Mouse (Mus musculus): Measurements from ENCODE around the gene Zfp433. TPM values are rescaled to one million over a fixed set of nuclear protein-coding genes. Genes with fewer than 3 reads are reported as not detected.
"Not testable (repeated sequence)": the region's sequence is repeated elsewhere in the genome, so short reads cannot be mapped to it uniquely, and the experiment has no call there.

Gene Zfp433
- polyA plus RNA-seq (2014; fragmentation: Nextera tagmentation; extraction: Ambion mirVana), result 19.2 and 20.5 TPM in 2 replicates

GRCm38 (mm10) chr10:81704531-81705301 lies at the start of gene Zfp433:
Zfp433 (plus strand) TSS chr10:81704825.
- H3K4me1 ChIP-seq (replicated peaks; ENCODE audit: control insufficient read depth, insufficient read depth, low read length); H3K4me2 ChIP-seq (replicated peaks); H3K27ac ChIP-seq; H3K4me3 ChIP-seq (replicated peaks; ENCODE audit: low read length); H3K36me3 ChIP-seq (replicated peaks; ENCODE audit: control insufficient read depth, insufficient read depth); DNase-seq (ENCODE audit: low spot score); H3K9me3 ChIP-seq (ENCODE audit: control insufficient read depth, low read length); H3K27me3 ChIP-seq (ENCODE audit: control insufficient read depth, insufficient read depth, low read length); H3K9ac ChIP-seq: not testable (repeated sequence)
- peak; percentile 100 for ATAC-seq (ENCODE audit: low FRiP score)
- whole genome bisulfite sequencing, result no CpG with 5 or more reads among the region's 46 CpGs

DNA sequence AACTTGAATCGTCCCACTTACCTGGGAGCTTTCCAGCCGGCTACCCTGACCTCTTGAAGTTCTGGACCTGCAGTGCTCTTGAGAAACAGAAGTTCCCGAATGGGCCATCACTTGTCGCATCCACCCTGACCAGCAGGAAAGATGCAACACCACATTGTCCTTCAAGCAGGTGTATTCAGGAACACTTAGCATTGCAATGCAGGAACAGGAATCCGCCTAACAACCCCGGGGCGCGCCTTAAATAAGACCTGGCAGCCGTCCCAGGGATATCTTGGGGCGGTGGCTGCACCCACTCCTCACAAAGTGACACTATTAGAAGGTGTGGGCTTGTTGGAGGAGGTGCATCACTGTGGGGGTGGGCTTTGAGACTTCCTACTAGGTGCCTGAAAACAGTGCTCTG lies 49.4 kb upstream of the Zfp433 start:
- Histone ChIP-seq H3K27ac (no peak overlapping the region), H3K4me1 (replicated peaks; ENCODE audit: control insufficient read depth, insufficient read depth, low read length) (peaks cover 2% of the 10 kb centered on the region; the same call in 1 of the 2 replicates), H3K4me2 (replicated peaks) (no peak overlapping the region), H3K9me3 (ENCODE audit: control insufficient read depth, low read length) (peaks cover 71% of the 10 kb centered on the region), H3K36me3 (replicated peaks; ENCODE audit: control insufficient read depth, insufficient read depth) (peaks cover 27% of the 10 kb centered on the region; the same call in 1 of the 2 replicates), H3K4me3 (replicated peaks; ENCODE audit: low read length) (no peak overlapping the region), H3K27me3 (ENCODE audit: control insufficient read depth, insufficient read depth, low read length) (no peaks in the 10 kb centered on the region), H3K9ac (no peak overlapping the region)
- 97% methylated on average over 10 of the region's 10 CpGs for WGBS
- DNase-seq (ENCODE audit: low spot score), result no peak
- ATAC-seq (ENCODE audit: low FRiP score), result no peak

GRCm38 (mm10) chr10:81656174-81656573 lies 48.5 kb upstream of the Zfp433 start:
- no peaks in the 10 kb centered on the region for H3K27me3 ChIP-seq (ENCODE audit: control insufficient read depth, insufficient read depth, low read length)
- no peak for DNase-seq (ENCODE audit: low spot score)
- 94% methylated on average over 2 of the region's 2 CpGs for WGBS
- peaks cover 27% of the 10 kb centered on the region; the same call in 1 of the 2 replicates for H3K36me3 ChIP-seq (replicated peaks; ENCODE audit: control insufficient read depth, insufficient read depth)
- H3K27ac ChIP-seq, result no peak overlapping the region
- ATAC-seq (ENCODE audit: low FRiP score), result no peak
- H3K4me1 ChIP-seq (replicated peaks; ENCODE audit: control insufficient read depth, insufficient read depth, low read length), result no peaks in the 10 kb centered on the region
- no peak overlapping the region for H3K9ac ChIP-seq
- H3K4me3 ChIP-seq (replicated peaks; ENCODE audit: low read length), result no peak overlapping the region
- H3K9me3 ChIP-seq (ENCODE audit: control insufficient read depth, low read length), result peaks cover 70% of the 10 kb centered on the region
- no peak overlapping the region for H3K4me2 ChIP-seq (replicated peaks)

DNA sequence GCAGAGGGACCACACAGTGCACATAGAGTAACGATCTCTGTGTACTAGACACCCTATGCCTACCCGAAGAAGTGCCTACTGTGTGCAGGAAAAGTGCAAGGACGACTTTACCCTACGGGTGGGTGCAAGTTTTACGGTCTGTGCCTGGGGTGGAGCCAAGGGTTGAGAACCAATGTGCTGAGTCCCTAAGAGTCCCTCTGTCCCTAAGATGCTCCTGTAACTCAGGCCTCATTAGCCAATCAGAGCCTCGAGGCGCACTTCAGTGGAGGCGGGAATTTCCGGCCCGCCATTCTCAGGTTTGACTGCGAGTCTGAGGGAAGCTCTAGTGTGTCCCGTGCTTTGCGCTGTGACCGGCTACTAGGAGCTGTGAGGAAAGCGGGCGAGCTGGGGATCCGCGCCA lies 17.5 kb upstream of the Zfp433 start:
- not testable (repeated sequence) for H3K4me1 ChIP-seq (replicated peaks; ENCODE audit: control insufficient read depth, insufficient read depth, low read length); H3K27ac ChIP-seq; DNase-seq (ENCODE audit: low spot score); H3K4me2 ChIP-seq (replicated peaks); ATAC-seq (ENCODE audit: low FRiP score); H3K9ac ChIP-seq; H3K36me3 ChIP-seq (replicated peaks; ENCODE audit: control insufficient read depth, insufficient read depth); H3K4me3 ChIP-seq (replicated peaks; ENCODE audit: low read length); H3K9me3 ChIP-seq (ENCODE audit: control insufficient read depth, low read length); H3K27me3 ChIP-seq (ENCODE audit: control insufficient read depth, insufficient read depth, low read length)
- WGBS, result no CpG with 5 or more reads among the region's 18 CpGs

GRCm38 (mm10) chr10:81770506-81771403 lies 66.1 kb downstream of the Zfp433 start, which contains the start of gene Gm3055:
Gm3055 (minus strand) TSS chr10:81771161.
- no CpG with 5 or more reads among the region's 43 CpGs for WGBS
- H3K4me3 ChIP-seq (replicated peaks; ENCODE audit: low read length); H3K9ac ChIP-seq; H3K27me3 ChIP-seq (ENCODE audit: control insufficient read depth, insufficient read depth, low read length); H3K4me1 ChIP-seq (replicated peaks; ENCODE audit: control insufficient read depth, insufficient read depth, low read length); H3K4me2 ChIP-seq (replicated peaks); H3K27ac ChIP-seq; DNase-seq (ENCODE audit: low spot score); H3K36me3 ChIP-seq (replicated peaks; ENCODE audit: control insufficient read depth, insufficient read depth); H3K9me3 ChIP-seq (ENCODE audit: control insufficient read depth, low read length): not testable (repeated sequence)
- peak; percentile 99 for ATAC-seq (ENCODE audit: low FRiP score)

- not testable (repeated sequence) for H3K9ac ChIP-seq; H3K27ac ChIP-seq; H3K27me3 ChIP-seq (ENCODE audit: control insufficient read depth, insufficient read depth, low read length); H3K4me1 ChIP-seq (replicated peaks; ENCODE audit: control insufficient read depth, insufficient read depth, low read length); H3K4me3 ChIP-seq (replicated peaks; ENCODE audit: low read length); DNase-seq (ENCODE audit: low spot score); H3K36me3 ChIP-seq (replicated peaks; ENCODE audit: control insufficient read depth, insufficient read depth); H3K9me3 ChIP-seq (ENCODE audit: control insufficient read depth, low read length); H3K4me2 ChIP-seq (replicated peaks)
- no CpG with 5 or more reads among the region's 3 CpGs for WGBS
- ATAC-seq (ENCODE audit: low FRiP score), result peak; percentile 56; the same call in 1 of the 2 replicates
Measured at GRCm38 (mm10) chr10:81771404-81771777, 66.8 kb downstream of the Zfp433 start.

Other genes starting within 250 kb of the Zfp433 start
- 17.3 and 25.8 TPM in 2 replicates for gene Nfic, start 249.2 kb upstream of the Zfp433 start, polyA plus RNA-seq (2014; fragmentation: Nextera tagmentation; extraction: Ambion mirVana)
- 46.6 and 55.9 TPM in 2 replicates for gene Celf5, start 222.1 kb upstream of the Zfp433 start, polyA plus RNA-seq (2014; fragmentation: Nextera tagmentation; extraction: Ambion mirVana)
- 53.8 and 59.0 TPM in 2 replicates for gene Ncln, start 208.4 kb upstream of the Zfp433 start, polyA plus RNA-seq (2014; fragmentation: Nextera tagmentation; extraction: Ambion mirVana)
- gene S1pr4, start 204.7 kb upstream of the Zfp433 start, polyA plus RNA-seq (2014; fragmentation: Nextera tagmentation; extraction: Ambion mirVana), result 0.70 and 0.81 TPM in 2 replicates
- gene Gna15, start 180.6 kb upstream of the Zfp433 start, polyA plus RNA-seq (2014; fragmentation: Nextera tagmentation; extraction: Ambion mirVana), result 1.1 and 1.2 TPM in 2 replicates
- 87.5 and 95.5 TPM in 2 replicates for gene Gna11, start 159.6 kb upstream of the Zfp433 start, polyA plus RNA-seq (2014; fragmentation: Nextera tagmentation; extraction: Ambion mirVana)
- gene Aes, start 145.3 kb upstream of the Zfp433 start, polyA plus RNA-seq (2014; fragmentation: Nextera tagmentation; extraction: Ambion mirVana), result 524 and 550 TPM in 2 replicates
- 24.5 and 29.7 TPM in 2 replicates for gene Tle2, start 130.3 kb upstream of the Zfp433 start, polyA plus RNA-seq (2014; fragmentation: Nextera tagmentation; extraction: Ambion mirVana)
- 4.2 and 4.8 TPM in 2 replicates for gene Tle6, start 103.8 kb upstream of the Zfp433 start, polyA plus RNA-seq (2014; fragmentation: Nextera tagmentation; extraction: Ambion mirVana)
- gene BC025920, start 98.6 kb upstream of the Zfp433 start, polyA plus RNA-seq (2014; fragmentation: Nextera tagmentation; extraction: Ambion mirVana), result 0.90 and 1.1 TPM in 2 replicates
- 39.9 and 42.1 TPM in 2 replicates for gene Sirt6, start 77.0 kb upstream of the Zfp433 start, polyA plus RNA-seq (2014; fragmentation: Nextera tagmentation; extraction: Ambion mirVana)
- gene Ankrd24, start 76.3 kb upstream of the Zfp433 start, polyA plus RNA-seq (2014; fragmentation: Nextera tagmentation; extraction: Ambion mirVana), result 11.8 and 12.6 TPM in 2 replicates
- gene Gm10778, start 55.8 kb upstream of the Zfp433 start, polyA plus RNA-seq (2014; fragmentation: Nextera tagmentation; extraction: Ambion mirVana), result 6.5 and 6.9 TPM in 2 replicates
- gene Gm3055, start 66.3 kb downstream of the Zfp433 start, polyA plus RNA-seq (2014; fragmentation: Nextera tagmentation; extraction: Ambion mirVana), result 18.8 and 21.9 TPM in 2 replicates
- gene Gm4767, start 107.4 kb downstream of the Zfp433 start, polyA plus RNA-seq (2014; fragmentation: Nextera tagmentation; extraction: Ambion mirVana), result 3.5 and 4.0 TPM in 2 replicates
- 13.0 and 13.6 TPM in 2 replicates for gene Gm32687, start 159.1 kb downstream of the Zfp433 start, polyA plus RNA-seq (2014; fragmentation: Nextera tagmentation; extraction: Ambion mirVana)
- gene Zfp781, start 225.7 kb downstream of the Zfp433 start, polyA plus RNA-seq (2014; fragmentation: Nextera tagmentation; extraction: Ambion mirVana), result 9.4 and 12.8 TPM in 2 replicates